Mouse (Mus musculus): ENCODE measurements at regions not wholly inside any gene's neighbourhood (a gene's known extent, or its start where the extent isn't known, plus 50 kb on each side); places are given as distances from the start of the nearest gene placed in this dataset.
"Not testable (repeated sequence)": the region's sequence is repeated elsewhere in the genome, so short reads cannot be mapped to it uniquely, and the experiment has no call there.

GRCm38 (mm10) chr6:31130522-31130921 is 171.6 kb upstream of the Klf14 start:
- DNase-seq (ENCODE audit: low read depth, low spot score), result no peak

- no peak for DNase-seq (ENCODE audit: low read depth, low spot score)
Measured at GRCm38 (mm10) chr6:31131716-31132115, 172.8 kb upstream of the Klf14 start.

- no peak for DNase-seq (ENCODE audit: low read depth, low spot score)
Measured at GRCm38 (mm10) chr6:31132396-31133190, 173.7 kb upstream of the Klf14 start.

- DNase-seq (ENCODE audit: low read depth, low spot score), result no peak
Measured at GRCm38 (mm10) chr6:31133896-31134735, 175.2 kb upstream of the Klf14 start.

- DNase-seq (ENCODE audit: low read depth, low spot score), result no peak
Measured at GRCm38 (mm10) chr6:31134736-31135077, 175.8 kb upstream of the Klf14 start.

- no peak for DNase-seq (ENCODE audit: low read depth, low spot score)
Measured at GRCm38 (mm10) chr6:31135580-31135979, 176.7 kb upstream of the Klf14 start.

GRCm38 (mm10) chr6:31136895-31137294 is 178.0 kb upstream of the Klf14 start:
- peak; percentile 67 for DNase-seq (ENCODE audit: low read depth, low spot score)

GRCm38 (mm10) chr6:31137351-31137750 is 178.5 kb upstream of the Klf14 start:
- DNase-seq (ENCODE audit: low read depth, low spot score), result no peak

GRCm38 (mm10) chr6:31140000-31140399 is 181.1 kb upstream of the Klf14 start:
- no peak for DNase-seq (ENCODE audit: low read depth, low spot score)

- no peak for DNase-seq (ENCODE audit: low read depth, low spot score)
Measured at GRCm38 (mm10) chr6:31140593-31140992, 181.7 kb upstream of the Klf14 start.

GRCm38 (mm10) chr6:31141486-31141885 is 182.6 kb upstream of the Klf14 start:
- DNase-seq (ENCODE audit: low read depth, low spot score), result no peak

GRCm38 (mm10) chr6:31142479-31143007 is 183.7 kb upstream of the Klf14 start:
- not testable (repeated sequence) for DNase-seq (ENCODE audit: low read depth, low spot score)

- no peak for DNase-seq (ENCODE audit: low read depth, low spot score)
Measured at GRCm38 (mm10) chr6:31145687-31146086, 186.8 kb upstream of the Klf14 start.

- DNase-seq (ENCODE audit: low read depth, low spot score), result no peak
Measured at GRCm38 (mm10) chr6:31146779-31147178, 187.9 kb upstream of the Klf14 start.

GRCm38 (mm10) chr6:31147682-31148081 is 188.8 kb upstream of the Klf14 start:
- DNase-seq (ENCODE audit: low read depth, low spot score), result no peak

GRCm38 (mm10) chr6:31148311-31148856 is 189.5 kb upstream of the Klf14 start:
- no peak for DNase-seq (ENCODE audit: low read depth, low spot score)

GRCm38 (mm10) chr6:31149164-31149563 is 190.3 kb upstream of the Klf14 start:
- DNase-seq (ENCODE audit: low read depth, low spot score), result no peak

GRCm38 (mm10) chr6:31150416-31150815 is 191.5 kb upstream of the Klf14 start:
- DNase-seq (ENCODE audit: low read depth, low spot score), result no peak

GRCm38 (mm10) chr6:31155857-31156256 is 197.0 kb upstream of the Klf14 start:
- peak; percentile 39 for DNase-seq (ENCODE audit: low read depth, low spot score)

GRCm38 (mm10) chr6:31156999-31157398 is 198.1 kb upstream of the Klf14 start:
- DNase-seq (ENCODE audit: low read depth, low spot score), result no peak

GRCm38 (mm10) chr6:31157429-31157828 is 198.6 kb upstream of the Klf14 start:
- no peak for DNase-seq (ENCODE audit: low read depth, low spot score)

- DNase-seq (ENCODE audit: low read depth, low spot score), result no peak
Measured at GRCm38 (mm10) chr6:31158648-31159047, 199.8 kb upstream of the Klf14 start.

Data from ZHBTc4 (cell line).